Comparison of ENCODE assay signal across 18 mouse cellular contexts in the genomic region with DNA sequence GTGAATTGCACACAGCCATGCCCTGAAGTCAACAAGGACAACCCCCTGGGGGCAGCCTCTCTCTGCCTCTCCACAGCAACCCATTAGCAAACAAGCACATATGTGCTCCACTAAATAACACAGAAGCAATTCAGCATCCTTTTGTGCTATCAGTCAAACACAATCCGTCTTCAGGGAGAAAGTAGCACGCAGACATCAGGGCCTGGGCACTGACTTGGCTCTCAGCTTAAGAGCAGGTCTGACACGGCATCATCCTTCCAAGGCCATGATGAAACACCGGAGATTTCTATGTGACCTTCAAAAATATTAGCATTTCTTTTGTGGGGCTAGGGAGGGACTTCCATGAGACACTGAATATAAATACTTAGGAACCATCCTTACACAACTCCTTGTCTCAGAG.
"Had no signal": no experiment of that assay in that cellular context is flagged by ENCODE, and none has a peak within 500 bp of the region (broad histone marks: within the 10 kb centered on the region; RNA-seq: fewer than 3 reads in every experiment).

No protein-coding gene starts in this region.

- H3K27me3 ChIP-seq: neural tube, embryonic 12.5 days; neural tube, embryonic 15.5 days had no signal

- H3K4me3 ChIP-seq: midbrain, embryonic 10.5 days; myocyte; neural tube, embryonic 12.5 days; neural tube, embryonic 15.5 days had no signal

- DNase-seq: lung, adult 18-20 months; lung, embryonic 14.5 days; lung, postnatal 10 days; lung, postnatal 4 days; midbrain, embryonic 14.5 days; right cerebral cortex, adult 18-20 months; right cerebral cortex, postnatal 25 days; right cerebral cortex, postnatal 4 days; spleen, adult 18-20 months; thymus, adult 18-20 months; thymus, postnatal 14 days; thymus, postnatal 36 days had no signal

- H3K9ac ChIP-seq: liver, embryonic 14.5 days; lung, embryonic 14.5 days; neural tube, embryonic 12.5 days; neural tube, embryonic 15.5 days had no signal

- H3K36me3 ChIP-seq: neural tube, embryonic 12.5 days; neural tube, embryonic 15.5 days had no signal

- H3K9me3 ChIP-seq: neural tube, embryonic 12.5 days; neural tube, embryonic 15.5 days had no signal

- ATAC-seq: midbrain, embryonic 16.5 days had no signal

- H3K27ac ChIP-seq: liver, embryonic 14.5 days; midbrain, embryonic 10.5 days; neural tube, embryonic 12.5 days; neural tube, embryonic 15.5 days had no signal

- H3K4me2 ChIP-seq: lung, embryonic 14.5 days; neural tube, embryonic 12.5 days; neural tube, embryonic 15.5 days had no signal
